Mouse (Mus musculus): ENCODE results near the gene Olfr792.
A peak's percentile ranks its signal among the peaks of the same experiment; 100 is the strongest.

Gene Olfr792

GRCm38 (mm10) chr10:129538862-129539261 lies at the start of gene Olfr792:
Olfr792 (plus strand) TSS chr10:129539162.
- DNase-seq (ENCODE audit: low read depth, low spot score): no peak

DNA sequence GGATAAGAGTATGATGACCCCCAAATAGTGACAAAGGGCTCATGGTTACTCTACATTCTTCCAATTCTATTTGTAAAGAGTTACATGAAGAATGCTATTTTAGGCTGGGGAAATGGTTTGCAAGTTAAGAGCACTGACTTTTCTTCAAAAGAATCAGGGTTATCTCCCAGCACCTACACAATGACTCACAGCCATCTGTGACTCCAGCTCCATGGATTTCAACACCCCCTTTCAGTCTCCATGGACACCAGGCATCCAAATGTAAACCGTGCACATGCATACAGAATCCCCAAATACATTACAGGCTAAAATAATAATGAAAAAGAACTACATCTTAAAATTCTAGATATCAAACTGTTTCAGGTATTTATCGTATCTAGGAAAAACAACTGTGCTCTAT lies 48.9 kb upstream of the Olfr792 start:
- no peak for DNase-seq (ENCODE audit: low read depth, low spot score)

DNA sequence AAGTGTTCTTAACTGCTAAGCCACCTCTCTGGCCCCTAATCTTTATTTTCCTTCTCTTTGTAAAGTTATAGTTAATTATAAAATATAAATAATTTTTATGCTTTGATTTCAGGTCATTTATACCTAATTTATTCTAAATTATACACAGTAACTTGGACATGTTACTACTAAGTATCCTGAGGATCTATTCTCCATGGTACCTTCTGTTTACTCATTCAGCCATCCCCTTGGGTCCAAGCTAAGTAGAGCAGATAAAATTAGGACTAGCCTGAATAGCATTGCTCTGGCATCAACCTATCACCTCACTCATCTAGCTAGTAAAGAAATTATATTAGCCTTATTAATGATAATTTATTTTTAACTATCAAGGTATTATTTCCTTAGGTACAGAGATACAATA lies 40.8 kb upstream of the Olfr792 start, which contains the start of gene Olfr790:
Gene Olfr790 (plus strand): TSS at position 301 of the 400 bp plus-strand sequence.
- no peak for DNase-seq (ENCODE audit: low read depth, low spot score)

DNA sequence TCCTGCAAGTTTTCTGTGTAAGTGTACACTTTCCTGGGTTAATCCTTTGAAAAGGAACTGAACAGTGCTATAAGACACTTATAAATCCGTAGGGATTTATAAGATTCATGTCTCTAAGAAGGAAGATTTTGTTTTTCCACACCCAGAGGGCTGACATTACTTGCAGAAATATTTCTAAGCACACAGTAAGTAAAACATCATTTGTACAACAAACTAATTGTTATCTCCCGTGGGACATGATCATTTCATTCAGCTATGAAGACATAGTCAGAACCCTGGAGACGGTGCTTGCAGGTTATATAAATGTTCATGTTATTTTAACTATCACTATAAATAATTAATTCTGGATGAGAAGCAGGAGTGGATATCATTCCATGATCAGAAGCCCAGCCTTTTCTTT lies 17.5 kb upstream of the Olfr792 start, which contains the start of gene Olfr791:
Gene Olfr791 (plus strand): TSS at position 301 of the 400 bp plus-strand sequence.
- no peak for DNase-seq (ENCODE audit: low read depth, low spot score)

DNA sequence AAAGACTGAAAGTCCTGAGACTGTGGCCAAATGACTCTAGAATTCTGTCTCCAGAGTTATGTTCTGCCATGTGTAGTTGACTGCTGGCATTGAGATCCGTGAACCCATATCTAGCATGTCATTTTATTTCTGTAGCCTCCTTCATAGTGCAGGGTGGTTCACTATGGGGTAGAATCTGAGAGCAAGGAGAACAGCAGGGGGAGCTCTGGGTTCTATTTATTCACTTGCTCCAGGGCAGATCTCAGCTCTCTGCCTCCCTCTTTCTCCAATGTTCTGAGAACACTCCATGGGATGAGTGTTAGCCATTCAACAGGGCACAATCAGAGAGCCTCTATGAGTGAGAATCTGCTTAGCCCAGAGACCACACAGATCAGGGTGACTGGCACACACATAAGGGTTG lies 10.4 kb downstream of the Olfr792 start:
- peak; percentile 32 for DNase-seq (ENCODE audit: low read depth, low spot score)

- no peak for DNase-seq (ENCODE audit: low read depth, low spot score)
These were observed 28.4 kb downstream of the Olfr792 start, which contains the start of gene Olfr794 for GRCm38 (mm10) chr10:129567355-129567754. Olfr794 (plus strand) TSS chr10:129567655.

DNA sequence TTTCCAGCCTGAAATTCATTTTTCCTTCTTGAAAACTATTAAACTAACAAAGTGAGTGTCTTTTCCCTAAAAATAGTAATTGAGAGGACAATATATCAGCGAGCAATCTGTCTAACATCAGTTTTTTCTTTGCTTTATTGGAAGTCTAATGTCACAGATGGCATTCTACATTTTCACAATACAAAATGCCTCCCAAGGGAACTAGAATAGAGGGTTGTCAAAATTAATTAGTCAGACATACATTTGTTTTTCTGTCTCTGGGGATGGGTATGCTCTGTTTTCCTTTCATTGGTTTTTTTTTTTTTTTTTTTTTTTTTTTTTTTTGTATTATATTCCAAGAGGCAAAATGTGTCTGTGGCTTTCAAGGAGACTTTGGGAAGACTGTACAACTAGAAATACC lies 38.1 kb downstream of the Olfr792 start:
- DNase-seq (ENCODE audit: low read depth, low spot score): no peak
